Comparison of ENCODE assay signal across 8 mouse cellular contexts in genomic region chr3:17798399-17798798, GRCm38 (mm10).
DNase-seq lines count a peak whose midpoint lies in the region; ATAC-seq and TF ChIP-seq lines count a peak whose summit lies in the region.

No protein-coding gene starts in this region.

- no peaks in the 10 kb centered on the region for H3K9me3 ChIP-seq in forebrain, embryonic 13.5 days (replicated peaks)

- DNase-seq in kidney, adult 18-20 months = peak; percentile 45
- no peak for DNase-seq in kidney, adult 11 months
- peak; percentile 96 for DNase-seq in brain, adult 2 months (ENCODE audit: low read depth, low spot score)
- DNase-seq in left cerebral cortex, adult 2 months (ENCODE audit: extremely low spot score in 1 of 2, low spot score in 2 of 2) = peak; percentile 77 to 82
- DNase-seq in retina, embryonic 14.5 days (ENCODE audit: low spot score) = peak; percentile 92
- no peak for DNase-seq in spleen, postnatal 4 days (ENCODE audit: low spot score in 2 of 2)
- no peak for DNase-seq in Muller cell, postnatal 12 days (ENCODE audit: inconsistent ontology term)

- H3K4me3 ChIP-seq in forebrain, embryonic 13.5 days = peak overlapping the region; percentile 20
- no peak overlapping the region for H3K4me3 ChIP-seq in left cerebral cortex, adult 2 months

- intact Hi-C loops in left cerebral cortex, adult 2 months (cut with DNase I) = no loop called here

- peaks cover 24% of the 10 kb centered on the region for H3K36me3 ChIP-seq in forebrain, embryonic 13.5 days (ENCODE audit: poor library complexity, severe bottlenecking)

- H3K4me2 ChIP-seq in forebrain, embryonic 13.5 days = peak overlapping the region; percentile 43

- WGBS in forebrain, embryonic 13.5 days = 9% methylated on average over 12 of the region's 12 CpGs

- H3K27me3 ChIP-seq in forebrain, embryonic 13.5 days = no peaks in the 10 kb centered on the region

- peak; percentile 72 for TF ChIP-seq CTCF in left cerebral cortex, adult 2 months (IDR thresholded peaks at IDR 0.05)

- peak overlapping the region; percentile 36; the same call in 1 of the 2 replicates for H3K9ac ChIP-seq in forebrain, embryonic 13.5 days

- peaks cover 25% of the 10 kb centered on the region for H3K4me1 ChIP-seq in forebrain, embryonic 13.5 days

- peak overlapping the region; percentile 52 for H3K27ac ChIP-seq in forebrain, embryonic 13.5 days
- peak overlapping the region; percentile 64 for H3K27ac ChIP-seq in left cerebral cortex, adult 2 months

- peak; percentile 10; the same call in 1 of the 2 replicates for ATAC-seq in forebrain, embryonic 13.5 days

Comparison
In these comparisons a context has a peak if more than half of its experiments do, and no peak if none do; other contexts are left out.
1. DNase-seq: peak in kidney, adult 18-20 months (single experiment), brain, adult 2 months (single experiment), left cerebral cortex, adult 2 months (2 of 2) and retina, embryonic 14.5 days (single experiment); none in kidney, adult 11 months (single experiment), spleen, postnatal 4 days (0 of 2) and Muller cell, postnatal 12 days (single experiment).